Mouse (Mus musculus) bone marrow macrophage, adult 2 months (primary cell): ENCODE results near the gene Urm1.

Source experiments
- CTCF ChIP-seq: IDR thresholded peaks from 2 replicates; pipeline ENCODE4 v1.5.1; 2012; ENCODE audit warnings: low read depth, mild to moderate bottlenecking, low read length, moderate library complexity
- POLR2A ChIP-seq: IDR thresholded peaks from 2 replicates; pipeline ENCODE4 v1.6.1; 2012; ENCODE audit warnings: mild to moderate bottlenecking, low read depth, low read length, borderline replicate concordance

DNA sequence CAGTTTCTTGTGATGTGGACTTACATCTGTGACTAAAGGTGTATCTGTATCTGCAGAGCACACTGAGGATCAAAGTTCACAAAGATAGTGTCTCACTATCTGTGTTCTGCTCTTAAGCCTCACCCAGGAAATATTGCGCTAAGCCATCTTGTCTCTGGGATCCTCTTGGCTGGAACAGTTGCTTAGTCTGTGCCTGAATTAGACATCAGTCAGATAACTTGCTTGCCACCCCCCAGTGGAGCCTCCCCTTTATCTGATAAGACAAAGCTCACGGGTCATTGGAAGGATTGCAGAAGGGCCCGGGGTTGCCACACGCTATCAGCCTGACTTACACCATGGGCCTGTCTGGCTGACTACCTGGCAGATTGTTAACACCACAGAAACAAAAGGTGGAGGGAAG lies 46.6 kb upstream of the Urm1 start:
- TF ChIP-seq CTCF (no peak), POLR2A (no peak)
